Mouse (Mus musculus): ENCODE data around the gene Olfr339.
"Not testable (repeated sequence)": the region's sequence is repeated elsewhere in the genome, so short reads cannot be mapped to it uniquely, and the experiment has no call there.

Olfr339 gene

GRCm38 (mm10) chr2:36418647-36419046, at the start of gene Olfr339:
TSS of gene Olfr339 (plus strand) at chr2:36418947.
- DNase-seq (ENCODE audit: low spot score) = no peak

DNA sequence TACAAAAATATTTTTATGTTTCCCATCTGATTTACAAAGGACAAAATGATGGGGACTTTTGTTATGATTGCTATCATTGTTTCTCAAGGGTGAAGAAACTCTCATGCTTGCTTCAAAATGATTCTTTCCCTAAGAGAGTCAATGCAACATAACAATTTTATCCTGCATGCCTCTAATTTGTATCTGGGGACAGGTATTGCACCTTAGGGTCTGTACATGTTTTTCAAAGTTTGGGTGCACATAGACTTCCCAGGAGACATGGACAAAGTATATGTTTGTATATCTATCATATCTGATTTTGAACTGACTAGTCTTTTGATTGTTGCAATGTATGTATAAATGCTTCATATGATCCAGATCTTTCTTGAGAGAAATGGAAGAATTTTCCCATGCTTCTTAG, 45.5 kb upstream of the Olfr339 start, which contains the start of gene Olfr338:
Olfr338 (plus strand) TSS at position 301 of the 400 bp plus-strand sequence.
- DNase-seq (ENCODE audit: low spot score) = no peak

GRCm38 (mm10) chr2:36415174-36415573, 3.6 kb upstream of the Olfr339 start:
- DNase-seq (ENCODE audit: low spot score) = not testable (repeated sequence)

- not testable (repeated sequence) for DNase-seq (ENCODE audit: low spot score)
These were observed 3.2 kb upstream of the Olfr339 start for GRCm38 (mm10) chr2:36415591-36415990.

- DNase-seq (ENCODE audit: low spot score) = no peak
These were observed 33.5 kb downstream of the Olfr339 start, which contains the start of gene Olfr340 for GRCm38 (mm10) chr2:36452287-36452686. TSS of gene Olfr340 (plus strand) at chr2:36452587.

- no peak for DNase-seq (ENCODE audit: low spot score)
These were observed 54.9 kb downstream of the Olfr339 start for GRCm38 (mm10) chr2:36473634-36474033.
